Mouse (Mus musculus) small intestine, adult 2 months (tissue): Measurements from ENCODE around the gene Ssbp3.

Source experiments
- CTCF ChIP-seq: fragments of 200-500 bp; IDR thresholded peaks from 2 replicates; pipeline ENCODE4 v1.5.1; 2012; ENCODE audit warnings: low read depth, mild to moderate bottlenecking, control low read depth, inconsistent platforms, low read length, moderate library complexity, mixed read lengths; ENCODE audit not compliant: insufficient replicate concordance, insufficient read length; ENCODE audit errors: extremely low read depth
- POLR2A ChIP-seq: fragments of 200-500 bp; IDR thresholded peaks from 2 replicates; pipeline ENCODE4 v1.6.1; 2012; ENCODE audit warnings: low read depth, mild to moderate bottlenecking, control low read depth, inconsistent platforms, low read length, moderate library complexity

DNA sequence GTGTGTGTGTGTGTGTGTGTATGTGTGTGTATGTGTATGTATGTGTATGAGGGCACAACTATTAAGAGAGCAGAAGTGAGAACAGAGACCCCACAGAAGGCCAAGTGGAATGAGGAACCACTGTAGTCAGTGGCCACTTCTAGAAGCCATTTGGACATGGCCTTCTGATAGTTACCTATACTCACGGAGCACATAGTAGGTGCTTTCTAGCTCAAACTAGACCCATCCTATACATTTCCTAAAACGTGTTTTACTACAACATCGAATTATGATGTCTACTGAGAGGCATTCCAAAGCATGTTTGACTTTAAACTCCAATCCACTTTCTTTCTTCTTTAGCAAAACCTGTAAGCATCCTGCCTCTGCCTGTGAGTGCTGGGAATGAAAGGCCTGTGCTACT is 4.6 kb upstream of the Ssbp3 start:
- TF ChIP-seq POLR2A (no peak), CTCF (no peak)
